Mouse (Mus musculus) right cerebral cortex, postnatal 4 days (tissue): ENCODE data around the gene Mms19.
A peak's percentile ranks its signal among the peaks of the same experiment; 100 is the strongest.

Experiments used
- DNase-seq: peaks from one replicate; pipeline ENCODE4 v3.0.0-alpha.2; 2022

Gene Mms19

DNA sequence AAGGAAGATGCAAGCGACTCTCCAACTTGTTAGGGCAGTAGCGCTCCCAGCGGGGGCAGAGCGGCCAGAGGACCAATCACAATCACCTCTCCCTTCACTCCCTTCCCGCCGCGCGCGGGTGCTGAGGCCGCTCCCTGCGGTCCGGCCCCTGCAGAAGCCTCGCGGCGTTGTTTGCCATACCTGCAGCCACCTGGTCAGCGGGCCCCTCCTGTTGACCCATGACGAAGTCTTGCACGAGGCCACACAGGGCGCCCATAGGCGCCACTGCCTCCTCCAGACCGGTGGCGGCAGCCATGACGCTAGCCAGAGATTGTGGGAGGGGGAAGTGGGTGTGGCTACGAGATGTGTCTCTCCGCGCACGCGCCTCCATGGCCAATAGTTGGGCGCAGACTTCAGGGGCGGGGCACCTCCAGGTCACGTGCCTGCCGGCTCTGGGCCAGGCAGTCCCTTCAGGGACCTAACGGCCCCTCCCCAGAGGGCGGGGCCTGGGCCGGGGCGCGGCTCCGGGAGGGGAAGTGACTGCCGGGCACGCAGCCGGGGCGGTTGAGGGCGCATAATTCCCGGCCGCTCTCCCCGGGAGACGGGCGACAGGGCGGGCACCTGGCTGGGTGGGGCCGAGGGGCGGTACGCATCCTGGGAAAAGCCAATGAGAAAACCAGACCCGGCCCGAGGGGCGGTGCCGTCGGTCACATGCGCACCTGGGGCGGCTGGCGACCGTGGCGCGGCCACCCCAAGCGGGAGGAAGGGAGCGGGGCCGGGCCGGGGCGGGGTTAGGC is at the start of gene Mms19:
Mms19 (minus strand) TSS at position 339 of the 776 bp plus-strand sequence.
- peak; percentile 96 for DNase-seq

DNA sequence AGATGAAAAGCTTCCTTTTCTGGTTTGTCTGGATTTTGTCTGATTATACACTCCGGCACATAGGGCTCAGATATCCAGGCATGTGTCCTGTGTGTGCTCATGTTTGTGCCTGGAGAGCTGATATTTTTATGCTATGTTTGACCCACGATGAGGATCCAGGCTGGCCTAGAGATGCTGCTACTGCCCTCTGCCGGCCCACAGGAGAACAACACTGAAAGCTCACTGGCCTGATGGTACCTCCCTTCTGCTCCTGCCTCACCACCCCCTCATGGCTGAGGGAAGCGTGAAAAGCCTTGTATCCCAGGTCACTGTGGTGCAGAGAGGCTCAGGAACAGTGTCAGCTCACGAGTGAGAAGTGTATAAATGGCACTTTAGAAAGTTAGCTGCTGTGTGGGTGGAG is 45.2 kb upstream of the Mms19 start:
- DNase-seq: peak; percentile 79

DNA sequence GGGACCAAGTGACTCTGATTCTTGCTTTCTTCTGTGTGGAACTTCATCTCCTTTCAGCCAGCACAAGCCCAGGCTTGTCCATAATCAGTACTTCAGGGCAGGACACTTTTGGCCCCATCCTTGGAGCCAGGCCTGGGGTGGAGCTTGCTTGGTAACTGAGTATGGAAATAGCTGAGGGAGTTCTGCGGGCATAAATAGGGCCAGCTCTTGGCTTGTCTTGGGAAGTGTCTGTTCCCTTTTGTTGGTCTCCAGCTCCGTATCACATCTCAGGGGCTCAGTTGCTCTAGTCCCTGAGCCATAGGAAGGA is 41.5 kb upstream of the Mms19 start:
- no peak for DNase-seq

DNA sequence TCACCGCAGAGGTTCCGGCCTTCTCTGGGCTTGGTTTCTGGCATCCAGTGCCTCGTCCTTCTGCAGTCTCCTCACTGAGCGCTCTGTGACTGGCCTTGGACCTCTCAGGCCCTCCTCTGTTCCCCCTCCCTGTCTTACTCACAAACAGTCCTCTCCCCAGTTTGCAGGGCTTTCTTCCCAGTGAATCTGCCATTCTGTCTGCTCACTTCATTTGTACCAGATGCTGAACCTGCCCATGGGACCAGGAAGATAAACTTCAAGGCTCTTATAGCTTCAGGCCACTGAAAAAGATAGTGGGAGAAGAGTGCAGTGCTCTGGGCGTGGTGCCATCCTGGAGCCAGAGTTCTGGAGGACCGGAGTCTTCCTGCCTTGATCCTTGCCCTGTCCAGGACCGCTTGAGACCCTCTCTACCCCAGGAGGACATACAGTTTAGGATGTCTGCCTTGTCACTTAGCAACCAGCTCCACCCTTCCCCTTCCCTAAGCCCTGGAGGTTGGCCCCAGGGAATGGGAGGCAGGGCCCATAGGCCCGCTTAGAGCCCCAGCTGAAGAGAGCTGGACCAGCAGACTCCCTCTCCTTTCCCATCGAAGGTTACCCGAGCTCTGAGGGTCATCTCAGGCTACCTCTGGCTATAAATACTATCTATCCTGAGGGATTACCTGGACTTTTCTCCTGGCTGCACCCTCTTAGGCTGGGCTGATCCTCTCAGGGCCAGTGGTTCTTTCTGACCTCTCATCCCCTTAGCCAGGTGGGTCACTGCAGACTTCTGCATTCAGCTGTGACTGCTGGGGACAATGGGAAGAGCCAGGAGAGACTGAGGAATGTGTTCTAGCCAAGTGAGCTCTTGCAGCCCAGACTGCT is 41.0 kb upstream of the Mms19 start:
- no peak for DNase-seq

DNA sequence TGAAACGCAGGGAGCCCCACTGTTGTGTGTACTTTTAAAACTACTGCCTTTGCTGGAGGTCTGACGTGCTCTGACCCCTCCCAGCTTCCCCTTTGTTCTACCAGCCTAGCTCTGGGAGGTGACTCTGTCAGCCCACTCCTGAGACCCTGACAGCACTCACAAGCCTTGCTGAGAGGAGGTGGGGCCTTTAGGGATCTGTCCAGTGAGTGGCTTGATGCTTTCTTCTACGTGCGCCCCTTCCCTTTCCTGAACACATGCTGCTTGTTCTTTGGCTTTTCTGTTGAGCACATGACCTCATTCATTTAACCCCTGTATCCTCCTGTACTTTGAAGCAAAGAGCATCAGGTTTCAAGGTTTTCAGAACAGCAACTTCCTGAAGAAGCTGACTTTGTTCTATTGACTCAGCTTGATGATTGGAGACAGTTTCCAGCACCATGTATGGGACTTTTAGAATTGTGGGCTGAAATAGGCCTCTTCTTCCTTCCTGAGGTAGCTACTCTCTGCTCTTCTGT is 38.1 kb upstream of the Mms19 start:
- no peak for DNase-seq

DNA sequence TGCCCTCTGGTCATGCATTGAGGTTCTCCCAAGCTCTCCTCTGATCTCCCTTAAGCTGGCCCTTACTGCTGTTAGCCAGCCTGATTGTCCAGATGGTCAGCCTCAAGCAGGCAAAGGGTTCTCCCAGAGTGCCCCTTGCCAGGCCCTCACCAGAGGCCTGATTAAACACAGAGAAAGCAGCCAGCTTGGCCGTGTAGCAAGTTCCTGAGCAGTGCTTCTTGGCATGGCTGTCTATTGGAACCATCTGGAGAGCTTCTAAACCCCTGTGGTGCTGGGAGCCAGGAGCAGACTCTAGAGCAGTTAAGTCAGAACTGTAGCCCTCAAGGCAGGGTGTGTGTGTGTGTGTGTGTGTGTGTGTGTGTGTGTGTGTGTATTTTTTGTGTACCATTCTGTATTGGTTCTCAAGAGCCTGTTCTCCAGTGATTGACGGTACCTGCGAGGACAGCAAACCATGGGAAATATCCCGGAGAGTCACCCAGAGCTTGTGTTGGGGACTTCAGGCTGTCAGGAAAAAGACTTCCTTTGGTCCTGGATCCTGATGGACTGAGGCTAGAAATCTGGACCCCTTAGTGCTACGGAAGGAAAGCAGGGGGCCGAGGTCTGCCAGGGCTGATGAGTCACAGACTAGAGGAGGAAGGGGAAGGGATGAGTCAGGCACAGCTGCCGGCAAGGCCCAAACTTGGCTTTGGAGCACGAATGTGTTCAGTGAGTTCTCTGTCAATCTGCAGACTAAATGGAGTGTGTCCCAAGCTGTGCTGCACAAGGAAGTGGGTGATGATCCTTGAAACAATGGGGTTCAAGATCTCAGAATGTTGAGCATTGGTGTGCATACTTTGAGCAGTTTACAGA is 36.7 kb upstream of the Mms19 start:
- DNase-seq: no peak

DNA sequence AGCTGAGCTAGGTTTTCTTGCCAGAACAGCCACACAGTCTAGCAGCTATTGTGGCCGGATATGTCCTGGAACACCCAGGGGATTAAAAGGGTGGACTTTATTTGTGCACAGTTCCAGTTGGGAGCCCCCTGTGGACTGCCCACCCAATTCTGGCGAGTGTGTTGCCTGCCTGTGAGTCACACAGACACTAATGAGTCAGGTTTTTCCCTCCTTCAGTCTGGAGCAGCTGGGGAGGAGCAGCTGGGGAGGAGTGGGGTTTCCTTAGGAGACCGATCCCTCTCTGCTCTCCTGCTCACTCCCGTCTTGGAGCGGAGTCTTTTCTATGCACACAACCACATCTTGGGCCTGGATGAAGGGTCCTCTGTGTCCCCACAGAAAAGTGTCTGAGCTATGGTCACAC is 35.9 kb upstream of the Mms19 start:
- no peak for DNase-seq

DNA sequence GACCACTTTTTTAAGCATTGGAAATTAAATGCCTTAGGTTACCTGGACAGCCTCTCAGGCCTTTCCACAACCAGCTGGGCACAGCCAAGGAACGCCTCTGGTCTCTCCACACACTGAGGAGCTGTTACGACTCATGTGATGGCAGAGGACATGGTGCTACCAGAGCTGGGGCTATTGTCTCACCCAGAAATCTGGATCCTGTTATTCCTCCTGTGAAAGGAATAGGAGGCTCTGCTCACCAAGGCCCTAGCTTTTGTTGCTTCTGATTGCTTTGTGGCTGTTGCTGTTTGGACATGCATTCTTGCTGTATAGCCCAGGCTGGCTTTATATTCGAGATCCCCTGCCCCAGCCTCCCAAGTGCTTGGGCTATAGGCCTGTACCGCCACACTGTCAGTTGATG is 35.3 kb upstream of the Mms19 start:
- no peak for DNase-seq

DNA sequence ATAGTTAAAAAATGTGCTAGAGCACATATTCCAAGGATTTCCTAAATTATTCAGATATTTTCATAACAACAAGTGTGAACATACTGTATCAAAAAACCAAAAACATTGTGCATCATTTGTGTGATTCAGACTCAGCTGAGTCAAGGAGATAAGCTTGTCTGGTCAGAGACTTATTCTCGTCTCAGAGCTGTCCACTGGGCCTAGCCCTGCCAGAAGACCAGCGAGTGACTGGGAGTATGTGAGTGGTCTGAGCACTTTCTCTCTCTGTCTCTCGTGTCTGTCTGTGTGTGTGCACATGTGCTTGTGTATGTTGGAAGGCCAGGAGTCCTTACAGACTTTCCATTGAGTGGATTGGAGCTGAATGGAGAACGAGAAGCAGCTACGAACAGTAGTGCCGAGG is 34.0 kb upstream of the Mms19 start:
- DNase-seq: no peak

DNA sequence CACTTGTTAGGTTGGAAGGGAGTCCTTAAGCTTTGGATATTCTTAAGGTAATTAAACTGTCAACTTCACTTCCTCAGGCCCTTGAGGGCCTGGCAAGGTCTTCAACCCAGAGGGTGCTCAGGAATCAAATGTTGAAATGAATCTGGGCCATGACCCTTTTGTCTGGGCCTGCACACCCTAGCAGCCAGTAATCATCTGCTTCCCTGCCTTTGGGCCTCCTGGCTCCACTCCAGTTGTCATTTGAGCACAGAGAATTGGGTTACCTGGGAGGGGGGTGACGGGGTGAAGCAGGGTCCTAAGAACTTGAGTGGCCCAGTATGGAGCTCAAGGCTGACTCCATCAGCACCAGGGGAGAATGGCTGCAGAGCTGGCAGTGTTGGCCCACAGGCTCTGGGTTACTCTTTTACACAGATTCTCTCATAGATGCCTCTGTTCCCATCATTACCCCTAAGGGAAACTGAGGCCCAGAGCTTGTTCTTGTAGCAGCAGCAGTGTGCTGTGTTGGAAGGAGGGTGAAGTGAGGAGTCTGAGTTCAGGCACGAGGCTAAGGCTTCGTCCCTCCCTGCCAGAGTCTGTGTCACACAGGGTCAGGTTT is 33.4 kb upstream of the Mms19 start:
- DNase-seq: no peak

DNA sequence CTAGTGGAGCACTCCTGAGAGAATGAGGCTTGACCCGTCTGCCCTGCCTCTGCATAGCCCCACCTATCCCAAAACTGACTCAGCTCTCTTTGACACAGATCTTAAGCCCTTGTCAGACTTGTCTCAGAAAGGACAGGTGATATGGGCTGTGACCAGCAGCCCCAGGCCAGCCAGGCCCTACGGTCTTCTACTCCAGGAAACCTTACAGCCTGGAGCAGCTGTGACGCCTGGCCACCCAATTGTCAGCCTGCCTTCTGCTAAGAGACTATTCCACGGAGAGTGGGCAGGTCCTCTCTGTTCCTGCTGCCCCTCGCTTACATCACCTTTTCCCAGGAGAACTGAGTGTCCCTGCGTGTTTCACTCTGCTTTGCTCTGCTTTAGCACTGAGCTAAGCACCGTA is 30.2 kb upstream of the Mms19 start:
- DNase-seq: no peak

DNA sequence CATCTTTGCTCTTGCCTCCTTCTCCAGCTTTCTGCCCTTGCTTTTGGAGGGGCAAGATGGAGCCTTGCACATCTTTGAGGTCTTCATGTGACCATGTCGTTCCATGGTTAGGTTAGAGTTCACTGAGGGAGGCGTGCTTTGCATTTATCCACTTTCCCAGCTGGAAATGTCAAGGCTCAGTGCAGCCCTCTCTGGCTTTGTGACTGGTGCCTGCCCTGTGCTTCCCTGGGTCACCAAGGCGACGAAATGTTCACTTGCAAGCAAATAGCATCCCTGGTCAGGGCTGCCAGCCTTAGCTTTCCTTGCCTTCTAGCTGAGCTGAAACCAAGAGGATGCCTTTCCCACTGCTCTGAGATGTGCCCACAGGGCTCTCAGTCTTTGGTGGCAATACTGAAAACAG is 29.5 kb upstream of the Mms19 start:
- DNase-seq: no peak

DNA sequence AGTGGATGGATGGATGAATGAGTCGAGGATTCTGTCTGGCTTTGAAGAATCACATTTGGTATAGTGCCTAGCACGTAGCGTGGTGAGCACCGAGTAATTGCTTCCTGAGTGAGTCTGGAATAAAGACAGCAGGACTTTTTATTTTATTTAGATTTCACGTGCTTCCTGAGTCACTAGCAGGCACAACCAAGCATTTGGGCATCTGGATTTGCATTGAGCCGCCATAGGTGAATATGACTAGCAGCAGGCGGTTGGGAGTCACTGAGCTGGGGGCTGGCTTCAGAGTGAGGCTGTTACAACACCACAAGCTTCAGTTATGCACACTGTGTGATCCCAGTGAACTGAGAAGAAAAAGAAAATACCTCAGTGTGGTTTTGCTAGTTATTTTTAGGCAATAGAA is 28.1 kb upstream of the Mms19 start:
- DNase-seq: no peak

DNA sequence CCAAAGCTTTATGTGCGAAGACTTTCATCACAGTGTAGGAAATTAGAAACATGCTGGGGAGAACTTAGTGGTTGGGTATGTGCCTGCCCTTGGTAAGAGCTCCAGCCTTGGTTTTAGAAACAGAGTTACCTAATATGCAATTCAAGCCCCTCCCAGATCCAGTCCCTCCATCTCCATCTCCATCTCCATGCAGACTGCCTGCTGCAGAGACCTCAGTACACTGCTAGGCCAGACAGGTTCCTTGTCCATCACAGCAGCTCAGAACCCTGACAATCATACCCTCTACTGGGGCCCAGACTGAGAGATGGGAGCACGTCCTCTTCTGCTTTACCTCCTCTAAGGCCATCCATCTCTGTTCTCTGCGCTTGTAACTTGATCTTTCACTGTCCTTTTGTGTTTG is 27.6 kb upstream of the Mms19 start:
- no peak for DNase-seq

DNA sequence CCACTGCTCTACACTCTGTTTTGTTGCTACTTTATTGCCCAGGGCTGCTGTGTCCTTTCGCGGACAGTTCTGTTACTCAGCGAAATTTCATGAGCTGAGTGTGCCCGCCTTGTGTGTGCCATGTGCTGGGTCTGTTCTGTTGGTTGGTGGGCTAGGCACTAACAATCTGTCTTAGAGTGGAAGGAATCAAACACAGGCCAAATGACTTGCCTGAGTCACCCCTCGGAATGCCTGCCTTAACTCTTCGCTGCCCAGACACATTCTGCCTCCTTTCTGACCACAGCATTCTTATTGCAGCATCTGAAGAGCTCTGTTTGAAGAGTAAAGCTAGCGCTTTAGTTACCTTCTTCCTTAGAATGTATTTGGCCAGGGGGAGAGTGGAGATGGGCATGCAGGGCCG is 25.6 kb upstream of the Mms19 start:
- no peak for DNase-seq

DNA sequence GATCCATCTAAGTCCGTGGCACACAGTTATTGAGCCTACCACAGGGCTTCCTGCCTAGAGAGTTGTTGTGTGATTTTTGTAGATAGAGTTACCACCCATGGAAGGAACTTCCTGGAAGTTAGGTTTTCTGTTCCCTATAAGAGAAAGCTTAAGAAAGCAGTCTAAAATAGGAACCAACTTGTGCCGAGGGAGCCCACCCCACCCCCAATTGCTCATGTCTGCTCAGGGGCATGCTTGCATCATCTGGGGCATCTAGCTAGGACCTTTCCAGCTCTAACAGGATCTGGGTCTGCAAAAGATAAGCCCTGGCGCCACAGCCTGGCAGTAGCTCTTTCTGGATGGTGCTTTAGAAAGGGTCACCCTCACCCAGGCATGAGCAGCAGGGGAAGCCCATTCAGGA is 24.7 kb upstream of the Mms19 start:
- DNase-seq: no peak

DNA sequence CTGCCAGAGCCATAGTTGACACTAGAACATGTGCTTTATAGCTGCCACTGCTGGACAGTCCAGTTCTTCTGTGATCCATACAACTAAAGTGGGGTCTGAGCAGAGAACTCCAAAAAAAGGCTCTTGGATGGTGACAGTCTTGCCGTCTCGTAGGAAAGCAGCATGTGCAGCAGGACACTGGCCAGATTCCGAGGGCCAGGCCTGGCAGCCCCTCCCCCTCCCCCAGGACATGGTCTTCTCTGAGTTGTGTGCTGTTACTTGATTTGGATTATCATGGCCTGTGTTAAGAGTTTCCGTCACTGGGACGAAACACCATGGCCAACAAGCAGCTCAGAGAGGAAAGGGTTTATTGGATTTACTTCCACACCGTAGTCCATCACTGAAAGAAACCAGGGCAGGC is 23.3 kb upstream of the Mms19 start:
- no peak for DNase-seq

DNA sequence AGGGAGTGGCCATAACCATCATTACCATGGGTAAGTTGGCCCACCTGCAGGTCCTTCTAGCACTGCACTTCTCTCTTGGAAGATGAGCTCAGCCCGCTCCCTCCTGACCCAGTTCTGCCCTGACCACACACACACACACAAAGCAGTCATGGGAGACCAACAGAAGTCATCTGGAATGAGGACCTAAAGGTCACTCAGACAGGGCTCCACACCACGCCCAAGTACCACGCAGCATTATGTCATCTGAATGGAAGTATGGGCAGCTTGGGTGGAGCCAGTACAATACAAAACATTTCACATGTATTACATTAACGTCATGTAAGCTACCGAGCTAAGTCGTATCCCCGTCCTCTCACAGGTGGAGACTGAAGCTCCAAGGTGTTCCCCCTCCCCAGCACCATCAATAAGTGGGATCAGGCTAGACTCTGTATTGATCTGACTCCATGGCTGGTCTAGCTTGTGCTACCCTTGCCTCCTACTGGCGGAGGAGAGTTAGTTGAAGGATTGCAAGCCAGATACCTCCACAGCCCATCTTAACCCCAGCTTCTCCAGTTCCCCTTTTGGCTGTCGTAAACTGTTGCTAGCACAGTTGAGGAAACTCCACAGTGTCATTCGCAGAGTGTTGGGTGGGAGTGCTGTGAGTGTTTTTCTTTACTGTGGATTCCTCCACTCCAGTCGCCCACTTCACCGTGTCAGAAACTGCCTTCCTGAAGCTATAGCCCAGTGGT is 20.5 kb upstream of the Mms19 start:
- no peak for DNase-seq

DNA sequence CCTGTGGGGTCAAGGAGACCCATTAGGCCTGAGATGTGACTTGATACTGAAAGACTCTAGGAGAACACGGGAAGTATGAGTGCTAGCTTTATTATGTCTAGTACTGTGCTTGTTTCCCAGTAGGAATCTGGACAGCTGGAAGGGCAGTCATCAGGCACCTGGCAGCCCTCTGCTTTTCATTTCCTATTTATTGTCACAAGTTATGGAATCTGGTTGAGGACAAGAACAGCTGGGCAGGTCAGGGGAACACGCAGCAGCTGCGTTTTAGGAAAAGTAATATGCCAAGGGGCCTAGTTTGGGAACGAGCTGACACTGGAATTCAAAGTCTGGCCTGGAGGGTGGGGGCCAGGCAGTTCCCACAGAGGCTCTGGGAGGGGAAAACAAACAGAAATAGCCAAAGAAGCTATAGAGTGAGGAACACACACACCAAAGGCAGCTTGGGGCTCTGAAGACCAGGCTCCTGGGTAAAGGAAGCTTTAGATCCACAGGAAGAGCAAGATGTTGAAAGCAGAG is 19.5 kb upstream of the Mms19 start:
- DNase-seq: no peak

DNA sequence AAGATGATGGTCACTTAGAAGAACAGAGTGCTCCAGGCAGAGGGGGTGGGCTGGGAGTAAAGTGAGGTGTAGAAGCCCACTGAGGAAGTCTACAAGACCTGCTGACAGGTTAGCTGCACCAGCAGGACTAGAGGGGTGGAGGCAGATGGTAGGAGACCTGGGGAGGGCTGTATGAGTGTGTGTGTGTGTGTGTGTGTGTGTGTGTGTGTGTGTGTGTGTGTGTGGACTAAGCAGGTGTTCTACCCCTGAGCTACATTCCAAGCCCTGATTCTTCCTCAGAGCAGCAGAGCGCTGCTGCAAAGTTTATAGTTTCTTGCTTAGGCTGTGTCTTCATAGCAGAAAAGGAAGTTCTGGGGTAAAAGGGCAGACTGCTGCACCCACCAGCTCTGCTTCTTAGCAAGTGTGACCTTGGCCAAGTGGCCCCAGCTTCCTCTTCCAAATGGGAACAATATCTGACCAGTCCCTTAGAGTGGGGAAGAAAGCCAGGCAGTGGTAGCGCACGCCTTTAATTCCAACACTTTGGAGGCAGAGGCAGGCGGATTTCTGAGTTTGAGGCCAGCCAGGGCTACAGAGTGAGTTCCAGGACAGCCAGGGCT is 18.8 kb upstream of the Mms19 start:
- DNase-seq: no peak

DNA sequence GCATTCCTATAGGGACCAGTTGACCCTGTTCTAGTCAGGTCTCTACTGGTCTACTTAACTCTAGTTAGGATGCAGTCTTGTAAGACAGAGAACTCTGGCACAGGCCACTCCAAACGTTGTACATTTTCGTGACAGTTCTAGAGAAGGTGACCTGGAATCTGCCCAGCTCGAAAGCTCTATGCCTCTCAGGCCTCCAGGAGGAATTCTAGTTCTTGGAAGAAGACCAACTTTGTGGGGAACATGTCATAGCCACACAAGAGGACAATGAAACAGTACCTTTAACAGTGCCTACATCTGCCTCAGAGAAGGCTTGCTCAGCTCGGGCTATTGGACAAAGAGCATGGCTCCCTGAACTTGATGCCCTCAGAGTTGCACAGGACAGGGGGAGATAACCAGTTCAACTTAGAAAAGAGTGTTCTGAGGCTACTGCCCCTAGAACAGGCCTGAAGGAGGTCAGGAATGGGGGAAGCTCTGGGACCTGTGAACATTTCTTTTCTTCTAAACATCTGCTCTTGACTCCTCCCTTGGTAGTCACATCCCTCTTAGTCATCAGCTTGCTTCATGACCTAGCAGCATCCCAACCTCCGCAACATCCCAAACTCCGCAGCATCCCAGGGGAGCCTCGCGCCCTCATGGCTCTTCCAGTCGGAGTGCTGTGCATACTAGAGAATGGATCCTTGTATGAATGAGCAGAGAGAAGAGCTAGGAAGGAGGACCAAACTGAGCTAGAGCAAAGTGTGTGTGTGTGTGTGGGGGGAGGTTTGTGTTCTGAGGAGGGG is 18.0 kb upstream of the Mms19 start:
- no peak for DNase-seq
